Mouse (Mus musculus): ENCODE results near the gene Ube2z.
A peak's percentile ranks its signal among the peaks of the same experiment; 100 is the strongest.

Gene Ube2z

GRCm38 (mm10) chr11:96058309-96058708, 6.9 kb downstream of the Ube2z start:
- DNase-seq (ENCODE audit: low read depth, low spot score): no peak

- no peak for DNase-seq (ENCODE audit: low read depth, low spot score)
Measured at GRCm38 (mm10) chr11:96050854-96051253, 14.3 kb downstream of the Ube2z start.

- DNase-seq (ENCODE audit: low read depth, low spot score): no peak
Measured at GRCm38 (mm10) chr11:96049939-96050338, 15.2 kb downstream of the Ube2z start.

GRCm38 (mm10) chr11:96047469-96048373, 17.5 kb downstream of the Ube2z start:
- DNase-seq (ENCODE audit: low read depth, low spot score): no peak

GRCm38 (mm10) chr11:96046793-96047192, 18.4 kb downstream of the Ube2z start:
- DNase-seq (ENCODE audit: low read depth, low spot score): no peak

GRCm38 (mm10) chr11:96046028-96046427, 19.2 kb downstream of the Ube2z start:
- DNase-seq (ENCODE audit: low read depth, low spot score): no peak

GRCm38 (mm10) chr11:96044803-96045567, 20.2 kb downstream of the Ube2z start:
- DNase-seq (ENCODE audit: low read depth, low spot score): no peak

GRCm38 (mm10) chr11:96038560-96038959, 26.6 kb downstream of the Ube2z start:
- DNase-seq (ENCODE audit: low read depth, low spot score): no peak

- DNase-seq (ENCODE audit: low read depth, low spot score): no peak
Measured at GRCm38 (mm10) chr11:96037499-96037898, 27.7 kb downstream of the Ube2z start.

- no peak for DNase-seq (ENCODE audit: low read depth, low spot score)
Measured at GRCm38 (mm10) chr11:96035133-96035532, 30.1 kb downstream of the Ube2z start.

- peak; percentile 85 for DNase-seq (ENCODE audit: low read depth, low spot score)
Measured at GRCm38 (mm10) chr11:96034596-96035052, 30.6 kb downstream of the Ube2z start, which contains the start of gene Snf8. Gene Snf8 (plus strand): TSS chr11:96034885.

- DNase-seq (ENCODE audit: low read depth, low spot score): no peak
Measured at GRCm38 (mm10) chr11:96034116-96034515, 31.1 kb downstream of the Ube2z start.

GRCm38 (mm10) chr11:96033264-96033663, 31.9 kb downstream of the Ube2z start:
- no peak for DNase-seq (ENCODE audit: low read depth, low spot score)

- no peak for DNase-seq (ENCODE audit: low read depth, low spot score)
Measured at GRCm38 (mm10) chr11:96031701-96032100, 33.5 kb downstream of the Ube2z start.

- DNase-seq (ENCODE audit: low read depth, low spot score): no peak
Measured at GRCm38 (mm10) chr11:96030571-96030970, 34.6 kb downstream of the Ube2z start.

GRCm38 (mm10) chr11:96028130-96028529, 37.1 kb downstream of the Ube2z start:
- DNase-seq (ENCODE audit: low read depth, low spot score): no peak

GRCm38 (mm10) chr11:96020622-96021021, 44.6 kb downstream of the Ube2z start:
- no peak for DNase-seq (ENCODE audit: low read depth, low spot score)

GRCm38 (mm10) chr11:96017941-96018351, 47.2 kb downstream of the Ube2z start:
- no peak for DNase-seq (ENCODE audit: low read depth, low spot score)

- no peak for DNase-seq (ENCODE audit: low read depth, low spot score)
Measured at GRCm38 (mm10) chr11:96015421-96015820, 49.8 kb downstream of the Ube2z start.

- DNase-seq (ENCODE audit: low read depth, low spot score): no peak
Measured at GRCm38 (mm10) chr11:96011982-96012381, 53.2 kb downstream of the Ube2z start.

GRCm38 (mm10) chr11:96008827-96009226, 56.4 kb downstream of the Ube2z start:
- no peak for DNase-seq (ENCODE audit: low read depth, low spot score)

- no peak for DNase-seq (ENCODE audit: low read depth, low spot score)
Measured at GRCm38 (mm10) chr11:96007516-96008235, 57.5 kb downstream of the Ube2z start.

Measured in brain, embryonic 18.5 days (tissue).